Mouse (Mus musculus): ENCODE results near the gene Prkcsh.

The Prkcsh gene

GRCm38 (mm10) chr9:21987592-21988342 lies 14.8 kb upstream of the Prkcsh start:
- no peak for DNase-seq (ENCODE audit: low spot score)

GRCm38 (mm10) chr9:21988421-21989101 lies 14.0 kb upstream of the Prkcsh start:
- no peak for DNase-seq (ENCODE audit: low spot score)

DNA sequence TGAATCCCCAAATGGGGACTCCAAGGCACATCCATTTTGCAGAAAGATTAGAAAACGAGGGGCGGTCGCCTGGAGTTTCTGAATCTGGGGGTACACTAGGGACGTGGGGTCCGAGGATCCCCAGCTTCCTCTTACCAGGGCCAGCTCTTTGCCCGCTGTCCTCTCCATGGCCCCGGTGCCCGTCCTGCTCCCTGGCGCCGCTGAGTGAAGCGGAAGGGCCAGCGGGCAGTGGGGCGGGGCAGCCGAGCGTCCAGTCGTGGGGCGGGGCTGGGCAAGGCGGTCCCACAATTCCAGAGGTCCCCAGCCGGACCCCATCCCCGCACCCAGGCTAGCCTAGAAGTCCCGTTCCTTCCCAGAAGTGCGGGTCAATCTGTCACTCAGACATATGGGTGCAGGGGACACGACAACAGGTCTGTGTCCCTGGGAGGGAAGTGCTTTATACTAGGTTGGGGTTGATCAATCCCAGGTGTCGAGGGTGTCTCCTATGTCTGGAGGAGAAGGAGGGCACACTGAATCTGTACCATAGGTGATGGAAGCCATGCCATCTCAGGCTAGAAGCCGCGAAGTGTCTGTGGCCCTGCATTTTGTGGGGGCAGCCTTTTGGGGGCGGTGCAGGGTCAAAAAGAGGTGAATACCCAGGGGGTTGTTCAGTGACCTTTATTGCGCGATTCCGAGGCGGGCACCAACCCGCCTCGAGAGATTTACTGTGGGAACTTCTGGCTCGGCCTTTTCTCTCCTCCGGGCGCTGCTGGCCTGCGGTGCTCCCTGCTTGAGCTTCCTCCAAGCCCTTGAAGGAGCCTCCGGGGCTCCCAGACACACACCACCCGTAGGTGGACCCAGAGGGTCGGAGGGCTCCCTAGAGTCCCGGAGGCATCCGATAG lies 13.1 kb upstream of the Prkcsh start, which contains the start of gene Rgl3:
Gene Rgl3 (minus strand): TSS at position 217 of the 881 bp plus-strand sequence.
- peak; percentile 21 for DNase-seq (ENCODE audit: low spot score)

DNA sequence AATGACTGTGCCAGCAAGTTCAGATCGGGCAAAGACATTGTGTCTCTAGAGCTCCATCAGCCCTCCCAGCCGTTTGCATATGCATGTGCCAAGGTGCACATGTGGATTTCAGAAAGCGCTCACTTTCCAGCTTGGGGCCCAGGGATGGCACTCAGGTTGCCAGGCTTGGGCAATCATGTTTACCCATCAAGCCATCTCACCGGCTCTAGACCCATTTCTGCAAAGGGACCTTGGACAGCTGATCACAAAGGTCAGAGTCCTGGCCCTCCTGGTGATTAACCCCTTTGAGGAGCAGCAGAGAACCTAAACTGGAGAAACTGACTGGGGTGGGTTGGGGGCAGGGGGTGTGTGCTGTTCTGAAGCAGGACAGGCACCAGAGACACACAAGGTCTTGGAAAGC lies 10.4 kb upstream of the Prkcsh start:
- no peak for DNase-seq (ENCODE audit: low spot score)

DNA sequence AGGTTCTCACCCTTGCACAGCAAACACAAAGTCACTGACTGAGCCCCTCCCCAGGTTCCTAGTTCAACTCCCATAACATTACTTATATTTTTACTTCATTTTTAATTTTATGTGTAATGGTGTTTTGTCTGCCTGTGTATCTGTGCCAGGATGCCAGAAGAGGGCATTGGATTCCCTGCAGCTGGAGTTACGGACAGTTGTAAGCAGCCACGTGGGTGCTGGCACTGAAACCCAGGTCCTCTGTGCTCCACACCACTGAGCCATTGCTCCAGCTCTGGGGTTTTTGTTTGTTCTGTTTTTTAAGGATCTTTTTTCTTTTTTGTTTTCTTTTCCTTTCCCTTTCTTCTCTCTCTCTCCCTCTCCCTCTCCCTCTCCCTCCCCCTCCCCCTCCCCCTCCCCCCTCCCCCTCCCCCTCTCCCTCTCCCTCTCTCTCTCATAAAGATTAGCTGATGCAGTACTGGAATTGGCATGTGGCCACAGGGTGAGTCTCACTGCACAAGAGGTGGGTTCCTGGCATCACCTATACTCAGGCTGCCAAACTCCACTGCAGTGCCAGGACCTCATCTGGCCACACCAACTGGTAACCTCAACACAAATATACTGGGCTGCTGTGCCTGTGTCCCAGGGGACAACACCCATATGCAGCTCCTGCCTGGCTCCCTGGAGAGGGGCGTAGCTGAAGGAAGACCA lies 6.3 kb upstream of the Prkcsh start:
- DNase-seq (ENCODE audit: low spot score), result no peak

DNA sequence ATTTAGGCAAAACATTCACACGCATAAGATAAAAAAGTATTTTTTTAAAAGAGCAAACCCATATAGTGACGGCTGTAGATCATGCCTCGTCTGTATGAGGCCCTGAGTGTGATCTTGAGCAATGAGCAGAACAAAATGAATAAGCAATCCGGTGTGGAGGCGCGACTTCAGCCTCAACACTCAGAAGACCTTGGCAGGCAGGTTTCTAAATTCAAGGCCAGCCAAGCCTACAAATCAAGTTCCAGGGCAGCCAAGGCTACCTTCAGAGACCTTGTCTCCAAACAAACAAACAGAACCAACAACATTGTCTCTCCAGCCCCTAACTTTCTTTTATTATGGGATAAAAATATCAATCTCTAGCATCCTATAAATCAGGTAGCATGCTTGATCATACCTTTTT lies 2.3 kb upstream of the Prkcsh start:
- no peak for DNase-seq (ENCODE audit: low spot score)

GRCm38 (mm10) chr9:22001633-22002032 lies 973 bp upstream of the Prkcsh start:
- no peak for DNase-seq (ENCODE audit: low spot score)

DNA sequence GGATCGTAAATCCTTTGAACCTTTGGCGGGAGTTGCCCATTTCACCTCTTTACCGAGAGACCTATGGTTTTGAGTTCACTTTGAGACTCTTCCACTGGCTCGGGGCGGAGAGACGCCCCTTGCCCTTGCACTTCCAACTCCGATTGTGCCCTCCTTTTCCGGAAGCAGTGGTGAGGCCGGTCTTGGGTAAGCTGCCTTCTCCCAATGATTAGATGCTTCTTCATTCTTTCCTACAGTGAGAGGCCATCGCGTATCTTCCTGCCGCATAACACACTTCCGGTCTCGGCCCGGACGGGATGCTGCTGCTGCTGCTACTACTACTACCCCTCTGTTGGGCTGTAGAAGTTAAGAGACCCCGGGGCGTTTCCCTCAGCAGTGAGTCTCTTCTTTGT lies 553 bp downstream of the Prkcsh start:
- no peak for DNase-seq (ENCODE audit: low spot score)

DNA sequence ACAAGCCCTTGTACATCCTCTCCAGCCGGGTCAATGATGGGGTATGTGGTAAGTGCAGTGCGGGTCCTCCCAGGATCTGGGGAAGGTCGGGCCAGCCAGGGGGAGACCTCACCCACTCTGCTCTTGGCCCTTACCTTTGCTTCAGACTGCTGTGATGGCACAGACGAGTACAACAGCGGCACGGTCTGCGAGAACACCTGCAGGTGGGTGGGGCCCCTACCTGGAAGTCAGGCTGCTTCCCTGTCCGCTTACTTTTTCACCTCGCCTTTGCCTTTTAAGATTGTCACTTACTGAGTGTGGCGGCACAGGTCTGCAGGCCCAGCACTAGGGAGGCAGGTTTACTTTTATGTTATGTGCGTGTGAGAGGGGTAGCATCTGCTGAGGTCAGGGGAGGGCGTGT lies 1.9 kb downstream of the Prkcsh start:
- no peak for DNase-seq (ENCODE audit: low spot score)

DNA sequence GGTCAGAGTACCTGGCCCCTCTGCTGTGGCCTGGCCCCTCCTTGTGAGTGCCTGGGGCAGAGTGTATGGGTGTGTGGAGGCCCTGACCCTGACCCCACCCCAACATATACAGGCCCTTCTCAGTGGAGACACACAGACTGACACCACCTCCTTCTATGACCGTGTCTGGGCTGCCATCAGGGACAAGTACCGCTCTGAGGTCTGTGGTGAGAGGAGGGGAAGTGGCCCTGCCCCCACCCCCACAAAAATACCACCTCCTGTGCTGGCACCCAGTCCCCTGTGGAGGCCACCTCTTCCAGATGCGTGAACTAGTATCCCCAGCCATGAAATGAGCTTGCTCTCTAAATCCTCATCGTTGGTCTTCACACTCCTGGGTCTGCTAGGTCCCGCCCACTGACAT lies 8.4 kb downstream of the Prkcsh start:
- DNase-seq (ENCODE audit: low spot score), result no peak

DNA sequence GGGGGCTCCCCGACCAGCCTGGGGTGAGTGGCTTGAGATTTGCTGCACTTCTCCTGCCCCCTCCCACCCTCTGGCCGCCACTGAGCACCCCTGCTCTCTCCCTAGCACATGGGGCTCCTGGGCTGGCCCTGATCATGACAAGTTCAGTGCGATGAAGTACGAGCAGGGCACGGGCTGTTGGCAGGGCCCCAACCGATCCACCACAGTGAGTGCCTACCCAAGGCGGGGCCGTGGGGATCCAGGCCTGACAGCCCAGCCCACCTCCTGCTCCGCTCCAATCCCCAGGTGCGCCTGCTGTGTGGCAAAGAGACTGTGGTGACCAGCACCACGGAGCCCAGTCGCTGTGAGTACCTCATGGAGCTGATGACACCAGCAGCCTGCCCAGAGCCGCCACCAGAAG lies 10.1 kb downstream of the Prkcsh start:
- DNase-seq (ENCODE audit: low spot score), result no peak

DNA sequence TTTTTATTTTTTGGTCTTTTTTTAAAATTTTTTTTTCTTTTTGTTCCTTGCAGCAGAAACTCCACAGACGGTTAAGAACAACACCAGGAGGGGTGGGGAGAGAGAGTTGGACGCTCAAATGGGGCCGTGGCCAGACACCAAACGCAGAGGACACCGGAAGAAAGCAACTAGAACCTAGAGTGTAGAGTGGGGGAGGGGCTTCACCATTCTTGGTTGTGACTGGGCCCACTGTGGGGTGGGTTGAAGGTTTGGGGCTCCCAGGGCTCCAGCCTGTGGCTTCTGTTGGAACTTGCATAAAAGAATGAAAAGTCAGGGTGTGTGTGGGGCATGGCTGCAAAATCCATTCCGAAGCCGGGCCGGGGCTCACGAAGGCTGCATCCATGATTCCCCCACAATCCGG lies 13.6 kb downstream of the Prkcsh start:
- no peak for DNase-seq (ENCODE audit: low spot score)

GRCm38 (mm10) chr9:22017208-22017825 lies 14.7 kb downstream of the Prkcsh start:
- DNase-seq (ENCODE audit: low spot score), result no peak

GRCm38 (mm10) chr9:22024592-22024991 lies 22.0 kb downstream of the Prkcsh start:
- no peak for DNase-seq (ENCODE audit: low spot score)

- DNase-seq (ENCODE audit: low spot score), result no peak
Observed at GRCm38 (mm10) chr9:22028467-22028866, 25.9 kb downstream of the Prkcsh start.

DNA sequence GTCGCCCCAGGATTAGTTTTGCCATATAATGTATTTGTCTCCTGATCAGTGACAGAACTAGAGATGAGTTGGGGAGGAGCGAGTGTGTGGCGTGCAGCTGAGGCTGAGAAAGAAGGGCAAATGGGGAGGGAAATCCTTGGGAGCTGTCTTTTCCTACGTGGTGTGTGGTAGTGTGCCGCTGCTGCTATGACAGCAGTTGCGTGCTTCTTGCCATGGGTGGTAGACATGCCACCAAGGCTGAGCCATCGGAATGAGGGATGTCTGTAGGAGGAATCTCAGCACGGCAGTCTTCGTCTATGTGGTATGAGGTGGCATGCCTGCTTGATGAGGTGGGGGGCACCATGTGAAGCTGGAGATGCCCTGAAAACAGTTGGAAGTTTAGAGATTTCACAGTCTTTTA lies 27.8 kb downstream of the Prkcsh start:
- DNase-seq (ENCODE audit: low spot score), result no peak

GRCm38 (mm10) chr9:22035300-22036044 lies 32.9 kb downstream of the Prkcsh start:
- no peak for DNase-seq (ENCODE audit: low spot score)

DNA sequence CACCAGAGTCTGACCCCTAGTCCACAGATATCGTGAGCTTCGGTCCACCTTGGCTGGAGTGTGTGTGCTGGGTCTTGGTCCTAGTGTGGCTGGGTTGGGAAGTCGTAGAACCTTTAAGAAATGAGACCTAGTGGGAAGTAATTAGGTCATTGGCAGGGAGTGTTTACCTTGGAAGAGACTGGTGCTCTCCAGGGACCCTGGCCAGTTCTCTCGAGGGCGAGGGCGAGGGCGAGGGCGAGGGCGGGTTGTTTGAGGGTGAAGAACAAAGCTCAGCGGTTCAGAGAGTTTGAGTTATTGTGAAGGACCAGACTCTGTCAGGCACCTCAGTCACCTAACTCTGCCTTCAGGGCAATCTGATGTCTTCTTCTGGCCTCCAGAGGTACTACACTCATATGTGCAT lies 35.2 kb downstream of the Prkcsh start:
- DNase-seq (ENCODE audit: low spot score), result no peak

GRCm38 (mm10) chr9:22041832-22042231 lies 39.2 kb downstream of the Prkcsh start:
- DNase-seq (ENCODE audit: low spot score), result no peak

DNA sequence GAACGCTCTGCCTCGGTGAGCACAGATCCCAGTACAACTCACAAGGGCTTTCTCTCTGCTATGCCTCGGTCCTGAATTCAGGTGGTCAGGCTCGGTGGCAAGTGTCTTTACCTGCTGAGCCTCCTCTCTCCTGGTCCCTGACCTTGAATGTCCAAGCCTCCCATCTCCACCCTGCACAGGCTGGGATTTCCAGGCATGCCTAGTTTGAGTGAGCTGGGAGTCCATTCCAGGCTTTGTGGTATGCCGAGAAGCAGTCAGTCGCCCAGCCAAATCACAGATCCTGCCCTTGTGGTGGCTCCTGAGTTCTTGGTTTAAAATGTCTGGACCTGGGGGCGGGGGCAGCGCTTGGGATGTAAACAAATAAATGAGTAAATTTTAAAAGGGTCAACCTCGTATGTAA lies 44.7 kb downstream of the Prkcsh start:
- no peak for DNase-seq (ENCODE audit: low spot score)

DNA sequence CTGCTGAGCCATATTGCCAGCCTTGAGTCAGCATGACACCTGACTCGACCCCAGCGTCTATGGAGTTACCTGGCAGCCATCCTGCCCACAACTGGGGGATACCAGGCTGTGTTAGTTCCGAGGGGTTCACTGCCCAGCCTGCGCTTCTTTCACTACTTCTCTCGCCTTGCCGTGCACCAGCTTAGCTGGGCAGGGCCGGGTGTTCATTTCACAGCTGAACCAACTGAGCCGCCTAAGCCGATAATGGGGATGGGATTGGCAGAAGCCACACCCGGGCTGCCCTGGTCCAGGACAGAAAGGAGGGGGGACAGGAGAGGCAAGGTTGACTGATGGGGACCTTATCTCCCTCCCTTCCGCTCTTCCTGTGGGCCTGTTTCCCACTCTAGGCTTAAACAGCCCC lies 46.7 kb downstream of the Prkcsh start:
- no peak for DNase-seq (ENCODE audit: low spot score)

Measured in yolk sac, embryonic 10.5 days (tissue).